8 mouse cellular contexts compared by ENCODE assay signal in genomic region chr1:40680067-40680867, GRCm38 (mm10). TPM values are rescaled to one million over a fixed set of nuclear protein-coding genes. Genes with fewer than 3 reads are reported as not detected.
A peak's percentile ranks its signal among the peaks of the same experiment; 100 is the strongest.
DNase-seq lines count a peak whose midpoint lies in the region; ATAC-seq and TF ChIP-seq lines count a peak whose summit lies in the region.

Slc9a2 (plus strand) TSS chr1:40680574.

- peaks cover 38% of the 10 kb centered on the region for H3K27me3 ChIP-seq in midbrain, postnatal 0 days (ENCODE audit: insufficient read depth, low read length)

- H3K4me1 ChIP-seq in midbrain, postnatal 0 days (ENCODE audit: insufficient read depth, low read length), result peaks cover 4% of the 10 kb centered on the region; the same call in 1 of the 2 replicates

- DNase-seq in adrenal gland, adult 2 months, result peak; percentile 10
- DNase-seq in adrenal gland, postnatal 14 days, result no peak
- peak; percentile 6 for DNase-seq in right cerebral cortex, postnatal 25 days
- no peak for DNase-seq in right cerebral cortex, adult 18-20 months
- DNase-seq in large intestine, adult 2 months (ENCODE audit: low read depth, low spot score), result no peak
- DNase-seq in midbrain, postnatal 0 days (ENCODE audit: low spot score), result no peak
- DNase-seq in urinary bladder, postnatal 10 days (ENCODE audit: low spot score), result no peak

- peak; percentile 10; the same call in 1 of the 2 replicates for TF ChIP-seq CTCF in midbrain, postnatal 0 days (IDR thresholded peaks at IDR 0.05)

- H3K4me2 ChIP-seq in midbrain, postnatal 0 days (ENCODE audit: low read depth, low read length, poor library complexity, severe bottlenecking), result peak within 1 kb of the TSS; percentile 98

- WGBS in large intestine, adult 2 months, result 3% methylated on average over 25 of the region's 25 CpGs
- 3% methylated on average over 25 of the region's 25 CpGs for WGBS in midbrain, postnatal 0 days

- H3K9me3 ChIP-seq in midbrain, postnatal 0 days (ENCODE audit: low read length), result no peaks in the 10 kb centered on the region

- no peak within 1 kb of the TSS for H3K27ac ChIP-seq in midbrain, postnatal 0 days (ENCODE audit: low read depth, low read length)

- H3K4me3 ChIP-seq in midbrain, postnatal 0 days (ENCODE audit: low read depth, low read length), result peak within 1 kb of the TSS; percentile 50

- H3K9ac ChIP-seq in midbrain, postnatal 0 days (replicated peaks; ENCODE audit: low read length, poor library complexity, severe bottlenecking), result peak within 1 kb of the TSS; percentile 63

- no peaks in the 10 kb centered on the region for H3K36me3 ChIP-seq in midbrain, postnatal 0 days (ENCODE audit: insufficient read depth, low read length)

- ATAC-seq in granulocyte monocyte progenitor cell, adult 5-6 weeks (replicated peaks; ENCODE audit: poor library complexity, severe bottlenecking), result peak; percentile 26
- ATAC-seq in midbrain, postnatal 0 days (ENCODE audit: low FRiP score), result no peak

RNA-seq across cellular contexts. Expression of gene Slc9a2, which starts in this region (rescaled TPM):
- under 1 TPM; 0.07 to 0.12 TPM for total RNA-seq in adrenal gland, adult 2 months (2021)
- 0.17 and 0.35 TPM in 2 replicates for polyA plus RNA-seq in adrenal gland, adult 2 months (2012; rRNA removed)
- not detected in 2 replicates for total RNA-seq in adrenal gland, postnatal 14 days (2021)
- 0.32 TPM in 1 of 2 replicates, not detected in the other for total RNA-seq in granulocyte monocyte progenitor cell, adult 5-6 weeks (2014; fragmentation: Nextera tagmentation)
- 0.30 TPM in 1 of 2 replicates, not detected in the other for total RNA-seq in granulocyte monocyte progenitor cell, adult 5-6 weeks (2017)
- polyA plus RNA-seq in large intestine, adult 2 months (2012; rRNA removed), result 34.9 and 81.6 TPM in 2 replicates
- 0.99 and 2.8 TPM in 2 replicates for total RNA-seq in midbrain, postnatal 0 days (2014; rRNA removed)
- polyA plus RNA-seq in midbrain, postnatal 0 days (2015; fragmentation: Nextera tagmentation; extraction: Ambion mirVana), result 0.88 and 1.0 TPM in 2 replicates

Comparison
In these comparisons a context has a peak if more than half of its experiments do, and no peak if none do; other contexts are left out.
1. RNA of gene Slc9a2 (polyA plus RNA-seq): 34.9 to 81.6 TPM in large intestine, adult 2 months; 0.88 to 1.0 TPM in midbrain, postnatal 0 days and 0.17 to 0.35 TPM in adrenal gland, adult 2 months; every median in the first group is over 10 times any median in the second.
2. Peak in DNase-seq in adrenal gland, adult 2 months; RNA of the gene not detected or under 1 TPM.
3. Peak in ATAC-seq in granulocyte monocyte progenitor cell, adult 5-6 weeks; RNA of the gene not detected or under 1 TPM.